ENCODE assay signal across 9 mouse cellular contexts in the genomic region with DNA sequence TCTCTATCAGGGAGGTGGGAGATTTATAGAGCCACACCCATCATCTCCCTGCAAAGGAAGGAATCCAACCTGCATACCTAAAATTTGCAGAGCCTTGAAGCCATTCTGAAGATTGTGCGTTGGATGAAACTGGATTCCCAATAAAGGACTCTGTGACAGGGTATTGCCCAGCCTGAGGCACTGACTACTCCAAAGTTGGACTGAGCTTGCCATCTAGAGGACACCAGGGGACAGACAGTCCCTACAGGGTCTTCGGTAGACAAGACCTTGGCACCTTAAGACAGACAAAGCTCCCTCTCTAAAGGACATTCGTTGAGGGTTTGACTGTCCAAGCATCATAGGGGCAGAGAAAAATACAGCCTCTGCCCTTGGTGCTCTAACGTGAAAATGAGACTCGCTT.
A peak's percentile ranks its signal among the peaks of the same experiment; 100 is the strongest.
DNase-seq lines count a peak whose midpoint lies in the region; ATAC-seq and TF ChIP-seq lines count a peak whose summit lies in the region.
"Had no signal": no experiment of that assay in that cellular context is flagged by ENCODE, and none has a peak within 500 bp of the region (broad histone marks: within the 10 kb centered on the region; RNA-seq: fewer than 3 reads in every experiment).

No protein-coding gene starts in this region.

- H3K9ac ChIP-seq in liver, adult 2 months (ENCODE audit: low read depth, low read length): no peak overlapping the region
- no peak overlapping the region for H3K9ac ChIP-seq in liver, embryonic 11.5 days (ENCODE audit: low read depth, low read length)
- no peak overlapping the region for H3K9ac ChIP-seq in forebrain, embryonic 12.5 days
- H3K9ac ChIP-seq in hindbrain, embryonic 16.5 days (ENCODE audit: low read depth, low read length): no peak overlapping the region
- H3K9ac ChIP-seq in limb, embryonic 12.5 days (replicated peaks): no peak overlapping the region
- no peak overlapping the region for H3K9ac ChIP-seq in midbrain, postnatal 0 days (replicated peaks; ENCODE audit: low read length, poor library complexity, severe bottlenecking)
- H3K9ac ChIP-seq: embryonic facial prominence, embryonic 15.5 days had no signal

- TF ChIP-seq POLR2A in liver, adult 2 months (IDR thresholded peaks at IDR 0.05; ENCODE audit: extremely low read depth, insufficient read depth, low read length): no peak

- peak; percentile 57 for TF ChIP-seq CTCF in liver, adult 2 months (IDR thresholded peaks at IDR 0.05; ENCODE audit: low read depth, low read length)
- TF ChIP-seq CTCF in midbrain, postnatal 0 days (IDR thresholded peaks at IDR 0.05): peak; percentile 76

- H3K4me3 ChIP-seq in liver, adult 2 months (ENCODE audit: insufficient read depth, low read depth, low read length): no peak overlapping the region
- no peak overlapping the region for H3K4me3 ChIP-seq in liver, embryonic 11.5 days (ENCODE audit: low read depth, low read length)
- H3K4me3 ChIP-seq in forebrain, embryonic 12.5 days (replicated peaks): no peak overlapping the region
- no peak overlapping the region for H3K4me3 ChIP-seq in hindbrain, embryonic 16.5 days (ENCODE audit: low read length)
- H3K4me3 ChIP-seq in limb, embryonic 12.5 days (replicated peaks): no peak overlapping the region
- H3K4me3 ChIP-seq in midbrain, postnatal 0 days (ENCODE audit: low read depth, low read length): no peak overlapping the region
- H3K4me3 ChIP-seq: embryonic facial prominence, embryonic 15.5 days had no signal

- H3K9me3 ChIP-seq in liver, embryonic 11.5 days (ENCODE audit: control insufficient read depth, low read length): no peaks in the 10 kb centered on the region
- H3K9me3 ChIP-seq in forebrain, embryonic 12.5 days: no peaks in the 10 kb centered on the region
- H3K9me3 ChIP-seq in hindbrain, embryonic 16.5 days (ENCODE audit: control insufficient read depth, low read length): no peaks in the 10 kb centered on the region
- no peaks in the 10 kb centered on the region for H3K9me3 ChIP-seq in limb, embryonic 12.5 days
- H3K9me3 ChIP-seq in midbrain, postnatal 0 days (ENCODE audit: low read length): no peaks in the 10 kb centered on the region
- H3K9me3 ChIP-seq: embryonic facial prominence, embryonic 15.5 days had no signal

- no peaks in the 10 kb centered on the region for H3K4me1 ChIP-seq in liver, adult 2 months (ENCODE audit: control insufficient read depth, insufficient read depth, low read length)
- no peaks in the 10 kb centered on the region for H3K4me1 ChIP-seq in liver, embryonic 11.5 days (replicated peaks; ENCODE audit: control insufficient read depth, insufficient read depth, low read length)
- no peaks in the 10 kb centered on the region for H3K4me1 ChIP-seq in forebrain, embryonic 12.5 days
- no peaks in the 10 kb centered on the region for H3K4me1 ChIP-seq in hindbrain, embryonic 16.5 days (ENCODE audit: control insufficient read depth, insufficient read depth, low read depth, low read length)
- H3K4me1 ChIP-seq in limb, embryonic 12.5 days (replicated peaks): no peaks in the 10 kb centered on the region
- no peaks in the 10 kb centered on the region for H3K4me1 ChIP-seq in midbrain, postnatal 0 days (ENCODE audit: insufficient read depth, low read length)
- H3K4me1 ChIP-seq: embryonic facial prominence, embryonic 15.5 days had no signal

- H3K36me3 ChIP-seq in liver, adult 2 months (ENCODE audit: control insufficient read depth, insufficient read depth, low read length): no peaks in the 10 kb centered on the region
- H3K36me3 ChIP-seq in liver, embryonic 11.5 days (ENCODE audit: control insufficient read depth, insufficient read depth, low read length): no peaks in the 10 kb centered on the region
- no peaks in the 10 kb centered on the region for H3K36me3 ChIP-seq in forebrain, embryonic 12.5 days (replicated peaks)
- H3K36me3 ChIP-seq in hindbrain, embryonic 16.5 days (ENCODE audit: control insufficient read depth, insufficient read depth, low read length): no peaks in the 10 kb centered on the region
- H3K36me3 ChIP-seq in limb, embryonic 12.5 days: no peaks in the 10 kb centered on the region
- no peaks in the 10 kb centered on the region for H3K36me3 ChIP-seq in midbrain, postnatal 0 days (ENCODE audit: insufficient read depth, low read length)
- H3K36me3 ChIP-seq: embryonic facial prominence, embryonic 15.5 days had no signal

- DNase-seq in liver, adult 2 months (ENCODE audit: extremely low read depth, low read depth, low spot score): no peak
- no peak for DNase-seq in liver, embryonic 11.5 days (ENCODE audit: low spot score)
- peak; percentile 77 for DNase-seq in midbrain, postnatal 0 days (ENCODE audit: low spot score)
- DNase-seq in thymus, postnatal 0 days (ENCODE audit: low spot score): peak; percentile 77

- no peaks in the 10 kb centered on the region for H3K27me3 ChIP-seq in liver, adult 2 months (ENCODE audit: control insufficient read depth, insufficient read depth, low read length)
- H3K27me3 ChIP-seq in liver, embryonic 11.5 days (replicated peaks; ENCODE audit: control insufficient read depth, insufficient read depth, low read length): no peaks in the 10 kb centered on the region
- H3K27me3 ChIP-seq in forebrain, embryonic 12.5 days: peaks cover 3% of the 10 kb centered on the region; the same call in 1 of the 2 replicates
- H3K27me3 ChIP-seq in hindbrain, embryonic 16.5 days (replicated peaks; ENCODE audit: control insufficient read depth, insufficient read depth, low read length): no peaks in the 10 kb centered on the region
- H3K27me3 ChIP-seq in limb, embryonic 12.5 days: no peaks in the 10 kb centered on the region
- no peaks in the 10 kb centered on the region for H3K27me3 ChIP-seq in midbrain, postnatal 0 days (ENCODE audit: insufficient read depth, low read length)
- H3K27me3 ChIP-seq: embryonic facial prominence, embryonic 15.5 days had no signal

- 50% methylated on average over 5 of the region's 5 CpGs for WGBS in liver, adult 2 months
- WGBS in liver, embryonic 11.5 days: 42% methylated on average over 5 of the region's 5 CpGs
- WGBS in forebrain, embryonic 12.5 days: 58% methylated on average over 5 of the region's 5 CpGs
- 54% methylated on average over 5 of the region's 5 CpGs for WGBS in hindbrain, embryonic 16.5 days
- WGBS in limb, embryonic 12.5 days: 44% methylated on average over 5 of the region's 5 CpGs
- 55% methylated on average over 5 of the region's 5 CpGs for WGBS in midbrain, postnatal 0 days

- ATAC-seq in liver, embryonic 11.5 days (replicated peaks; ENCODE audit: low FRiP score): no peak; the same call in 1 of the 2 replicates
- ATAC-seq in activated CD4-positive, CD25-positive, alpha-beta regulatory T cell, adult 4 months: peak; percentile 40
- peak; percentile 80 for ATAC-seq in forebrain, embryonic 12.5 days (ENCODE audit: low FRiP score)
- ATAC-seq in hindbrain, embryonic 16.5 days: peak; percentile 84
- peak; percentile 83 for ATAC-seq in limb, embryonic 12.5 days (ENCODE audit: insufficient number of reproducible peaks, insufficient read depth, low FRiP score, low TSS enrichment, low read depth)
- peak; percentile 69; the same call in 1 of the 2 replicates for ATAC-seq in midbrain, postnatal 0 days (ENCODE audit: low FRiP score)

- H3K27ac ChIP-seq in liver, adult 2 months (replicated peaks; ENCODE audit: insufficient read depth, low read depth, low read length): no peak overlapping the region
- no peak overlapping the region for H3K27ac ChIP-seq in liver, embryonic 11.5 days (ENCODE audit: low read depth, low read length)
- no peak overlapping the region for H3K27ac ChIP-seq in forebrain, embryonic 12.5 days
- H3K27ac ChIP-seq in hindbrain, embryonic 16.5 days (ENCODE audit: low read depth, low read length): no peak overlapping the region
- H3K27ac ChIP-seq in limb, embryonic 12.5 days: no peak overlapping the region
- no peak overlapping the region for H3K27ac ChIP-seq in midbrain, postnatal 0 days (ENCODE audit: low read depth, low read length)
- H3K27ac ChIP-seq: embryonic facial prominence, embryonic 15.5 days had no signal

- H3K79me2 ChIP-seq in liver, adult 2 months (ENCODE audit: control insufficient read depth, insufficient read depth, low read length): no peaks in the 10 kb centered on the region

- H3K4me2 ChIP-seq in liver, embryonic 11.5 days: no peak overlapping the region
- no peak overlapping the region for H3K4me2 ChIP-seq in forebrain, embryonic 12.5 days
- H3K4me2 ChIP-seq in hindbrain, embryonic 16.5 days (ENCODE audit: low read length): no peak overlapping the region
- H3K4me2 ChIP-seq in limb, embryonic 12.5 days: no peak overlapping the region
- no peak overlapping the region for H3K4me2 ChIP-seq in midbrain, postnatal 0 days (ENCODE audit: low read depth, low read length, poor library complexity, severe bottlenecking)
- H3K4me2 ChIP-seq: embryonic facial prominence, embryonic 15.5 days had no signal

Comparison
In these comparisons a context has a peak if more than half of its experiments do, and no peak if none do; other contexts are left out.
1. DNase-seq: peak in midbrain, postnatal 0 days (single experiment) and thymus, postnatal 0 days (single experiment); none in liver, adult 2 months (single experiment) and liver, embryonic 11.5 days (single experiment).